ENCODE assay signal across 8 mouse cellular contexts in genomic region chr10:99171961-99172497, GRCm38 (mm10). TPM values are rescaled to one million over a fixed set of nuclear protein-coding genes. Genes with fewer than 3 reads are reported as not detected.
DNase-seq lines count a peak whose midpoint lies in the region; ATAC-seq and TF ChIP-seq lines count a peak whose summit lies in the region.

No protein-coding gene starts in this region.

- H3K27ac ChIP-seq in intestine, embryonic 15.5 days: peak overlapping the region; percentile 82
- no peak overlapping the region for H3K27ac ChIP-seq in liver, embryonic 14.5 days

- 27% methylated on average over 12 of the region's 12 CpGs for WGBS in intestine, embryonic 15.5 days
- WGBS in liver, embryonic 14.5 days (ENCODE audit: insufficient replicate concordance): 30% methylated on average over 12 of the region's 12 CpGs

- no peaks in the 10 kb centered on the region for H3K27me3 ChIP-seq in intestine, embryonic 15.5 days (replicated peaks)
- no peaks in the 10 kb centered on the region for H3K27me3 ChIP-seq in liver, embryonic 14.5 days (ENCODE audit: control insufficient read depth, insufficient read depth, low read length)
- no peaks in the 10 kb centered on the region for H3K27me3 ChIP-seq in myocyte (ENCODE audit: control insufficient read depth, insufficient read depth, insufficient read length)

- no peak overlapping the region for H3K9ac ChIP-seq in intestine, embryonic 15.5 days
- no peak overlapping the region for H3K9ac ChIP-seq in liver, embryonic 14.5 days (replicated peaks)

- ATAC-seq in intestine, embryonic 15.5 days: peak; percentile 80
- peak; percentile 62; the same call in 1 of the 2 replicates for ATAC-seq in liver, embryonic 14.5 days (ENCODE audit: insufficient read depth)
- no peak for ATAC-seq in erythroid progenitor cell, adult 5-6 weeks (replicated peaks; ENCODE audit: low FRiP score, poor library complexity, severe bottlenecking)

- no peak for TF ChIP-seq POLR2A in myocyte (IDR thresholded peaks at IDR 0.05; ENCODE audit: insufficient read length, low read depth)

- TF ChIP-seq CTCF in liver, embryonic 14.5 days (IDR thresholded peaks at IDR 0.05; ENCODE audit: low read depth): no peak

- 0 out of 2 replicates have a peak overlapping the region, but pooled peaks have one; percentile 12 for H3K4me2 ChIP-seq in intestine, embryonic 15.5 days (replicated peaks)
- no peak overlapping the region for H3K4me2 ChIP-seq in liver, embryonic 14.5 days (ENCODE audit: low read depth)
- H3K4me2 ChIP-seq in myocyte (ENCODE audit: low read depth): peak overlapping the region; percentile 65

- H3K9me3 ChIP-seq in intestine, embryonic 15.5 days: no peaks in the 10 kb centered on the region
- H3K9me3 ChIP-seq in liver, embryonic 14.5 days (ENCODE audit: control insufficient read depth, low read length): no peaks in the 10 kb centered on the region

- H3K4me3 ChIP-seq in intestine, embryonic 15.5 days (replicated peaks): no peak overlapping the region
- H3K4me3 ChIP-seq in liver, embryonic 14.5 days (ENCODE audit: insufficient read depth in 1 of 2, low read depth in 2 of 2, low read length in 2 of 2): no peak overlapping the region
- no peak overlapping the region for H3K4me3 ChIP-seq in myocyte

- no peaks in the 10 kb centered on the region for H3K36me3 ChIP-seq in intestine, embryonic 15.5 days
- H3K36me3 ChIP-seq in liver, embryonic 14.5 days (replicated peaks; ENCODE audit: control insufficient read depth, insufficient read depth, low read depth): no peaks in the 10 kb centered on the region
- no peaks in the 10 kb centered on the region for H3K36me3 ChIP-seq in myocyte (ENCODE audit: control insufficient read depth, insufficient read depth)

- H3K79me2 ChIP-seq in myocyte (ENCODE audit: control insufficient read depth, insufficient read depth): no peaks in the 10 kb centered on the region

- peak; percentile 55 for DNase-seq in layer of hippocampus, adult 9-11 months
- no peak for DNase-seq in layer of hippocampus, adult 9-10 months (ENCODE audit: low spot score)
- peak; percentile 77 for DNase-seq in embryo, embryonic 11 days
- DNase-seq in heart, adult 18-20 months: peak; percentile 63 to 84
- no peak for DNase-seq in liver, embryonic 14.5 days (ENCODE audit: low read depth in 3 of 3, low spot score in 3 of 3)

- H3ac ChIP-seq in myocyte (ENCODE audit: control insufficient read depth, insufficient read length): no peak overlapping the region

- no peak for TF ChIP-seq EP300 in liver, embryonic 14.5 days (IDR thresholded peaks at IDR 0.05; ENCODE audit: low read depth)

- peaks cover 16% of the 10 kb centered on the region; the same call in 1 of the 2 replicates for H3K4me1 ChIP-seq in intestine, embryonic 15.5 days (replicated peaks)
- peaks cover 0 to 7% of the 10 kb centered on the region in 2 experiments; a peak in 3 of 4 replicates for H3K4me1 ChIP-seq in liver, embryonic 14.5 days (replicated peaks; ENCODE audit: control insufficient read depth in 2 of 2, insufficient read depth in 2 of 2, low read length in 1 of 2)

TF ChIP-seq in myocyte, 11 proteins besides CTCF, POLR2A, EP300 and RAD21:
- peak in 2 of 3 experiments; percentile 72 to 80 for TF ChIP-seq MYOD1 (IDR thresholded peaks at IDR 0.05; ENCODE audit: control insufficient read depth in 1 of 3, insufficient read length in 2 of 3, low read depth in 2 of 3)
- peak in 2 of 3 experiments; percentile 59 to 94 for TF ChIP-seq MYOG (IDR thresholded peaks at IDR 0.05; ENCODE audit: control insufficient read depth in 1 of 3, insufficient read depth in 1 of 3, insufficient read length in 2 of 3, low read depth in 2 of 3)
- no peak for TF ChIP-seq TCF3 (IDR thresholded peaks at IDR 0.05; ENCODE audit: insufficient read length, low read depth)

RNA-seq across cellular contexts. Expression of gene Phxr2, which starts 45.9 kb away (rescaled TPM):
- total RNA-seq in heart, adult 18-20 months (2021): not detected
- not detected in 2 replicates for polyA plus RNA-seq in intestine, embryonic 15.5 days (2015; fragmentation: Nextera tagmentation; extraction: Ambion mirVana)
- polyA plus RNA-seq in liver, embryonic 14.5 days (2012; rRNA removed): not detected in 2 replicates
- not detected in 2 replicates for polyA plus RNA-seq in liver, embryonic 14.5 days (2014; fragmentation: Nextera tagmentation; extraction: Ambion mirVana)
- polyA plus RNA-seq in myocyte (2012; fragmentation: generic; extraction: Trizol): not detected
- not detected in 2 replicates for total RNA-seq in erythroid progenitor cell, adult 5-6 weeks (2015; ENCODE audit: low replicate concordance)
- not detected in 2 replicates for total RNA-seq in erythroid progenitor cell, adult 5-6 weeks (2017; ENCODE audit: low replicate concordance)

Comparison
In these comparisons a context has a peak if more than half of its experiments do, and no peak if none do; other contexts are left out.
1. DNase-seq: peak in layer of hippocampus, adult 9-11 months (single experiment), embryo, embryonic 11 days (single experiment) and heart, adult 18-20 months (2 of 2); none in layer of hippocampus, adult 9-10 months (single experiment) and liver, embryonic 14.5 days (0 of 3).